Mouse (Mus musculus) liver (tissue): ENCODE data around the gene Tom1l2.

Source experiments
- DNase-seq: peaks from one replicate; pipeline ENCODE4 v3.0.0-alpha.2; 2020; ENCODE audit warnings: mixed read lengths

Tom1l2 gene

GRCm38 (mm10) chr11:60262396-60262795 is 90.3 kb downstream of the Tom1l2 start:
- DNase-seq, result no peak

GRCm38 (mm10) chr11:60260743-60261142 is 92.0 kb downstream of the Tom1l2 start:
- DNase-seq, result no peak

- DNase-seq, result no peak
Observed at GRCm38 (mm10) chr11:60257696-60258095, 95.0 kb downstream of the Tom1l2 start.

GRCm38 (mm10) chr11:60256713-60257112 is 96.0 kb downstream of the Tom1l2 start:
- DNase-seq, result no peak

- no peak for DNase-seq
Observed at GRCm38 (mm10) chr11:60256176-60256681, 96.5 kb downstream of the Tom1l2 start.

- DNase-seq, result no peak
Observed at GRCm38 (mm10) chr11:60255639-60256038, 97.1 kb downstream of the Tom1l2 start.

GRCm38 (mm10) chr11:60255181-60255580 is 97.5 kb downstream of the Tom1l2 start:
- DNase-seq, result no peak

GRCm38 (mm10) chr11:60254308-60254707 is 98.4 kb downstream of the Tom1l2 start:
- no peak for DNase-seq

- DNase-seq, result no peak
Observed at GRCm38 (mm10) chr11:60253546-60253945, 99.2 kb downstream of the Tom1l2 start.

GRCm38 (mm10) chr11:60250971-60251643 is 101.6 kb downstream of the Tom1l2 start:
- peak; percentile 54 for DNase-seq

GRCm38 (mm10) chr11:60249885-60250284 is 102.8 kb downstream of the Tom1l2 start:
- DNase-seq, result no peak

GRCm38 (mm10) chr11:60248596-60249404 is 103.9 kb downstream of the Tom1l2 start:
- no peak for DNase-seq

GRCm38 (mm10) chr11:60247753-60248550 is 104.8 kb downstream of the Tom1l2 start:
- no peak for DNase-seq

GRCm38 (mm10) chr11:60246077-60246476 is 106.6 kb downstream of the Tom1l2 start:
- DNase-seq, result no peak

- no peak for DNase-seq
Observed at GRCm38 (mm10) chr11:60244503-60245143, 108.1 kb downstream of the Tom1l2 start.

GRCm38 (mm10) chr11:60240509-60240908 is 112.2 kb downstream of the Tom1l2 start:
- no peak for DNase-seq

- no peak for DNase-seq
Observed at GRCm38 (mm10) chr11:60235351-60235750, 117.4 kb downstream of the Tom1l2 start.

GRCm38 (mm10) chr11:60233235-60233634 is 119.5 kb downstream of the Tom1l2 start:
- no peak for DNase-seq

- no peak for DNase-seq
Observed at GRCm38 (mm10) chr11:60232441-60233058, 120.2 kb downstream of the Tom1l2 start.

- no peak for DNase-seq
Observed at GRCm38 (mm10) chr11:60231951-60232350, 120.8 kb downstream of the Tom1l2 start.

GRCm38 (mm10) chr11:60231326-60231725 is 121.4 kb downstream of the Tom1l2 start:
- no peak for DNase-seq

GRCm38 (mm10) chr11:60230512-60230911 is 122.2 kb downstream of the Tom1l2 start:
- DNase-seq, result no peak
